Mouse (Mus musculus) kidney, postnatal 0 days (tissue): ENCODE measurements around the gene Il17ra. TPM values are rescaled to one million over a fixed set of nuclear protein-coding genes. Genes with fewer than 3 reads are reported as not detected.

Source experiments
- ATAC-seq: fragments of 200-750 bp; cut with Nextera tagmentation; replicated peaks from 2 replicates; pipeline ENCODE4 v1.8.0; 2017; ENCODE audit warnings: low read depth, moderate number of reproducible peaks, moderate TSS enrichment, moderate library complexity; ENCODE audit not compliant: low FRiP score
- DNase-seq: peaks from one replicate; pipeline ENCODE4 v3.0.0-alpha.2; 2016; ENCODE audit warnings: low spot score
- H3K27ac ChIP-seq: fragments of 300-500 bp; sonication (generic); 2 replicates; pipeline ENCODE4 v1.5.1; 2014; ENCODE audit warnings: mild to moderate bottlenecking
- H3K27me3 ChIP-seq: fragments of 300-500 bp; sonication (generic); 2 replicates; pipeline ENCODE4 v1.6.1; 2014; ENCODE audit warnings: low read length, mixed read lengths; ENCODE audit not compliant: insufficient read depth
- H3K36me3 ChIP-seq: fragments of 300-500 bp; sonication (generic); 2 replicates; pipeline ENCODE4 v1.6.1; 2014; ENCODE audit warnings: low read length, mixed read lengths; ENCODE audit not compliant: insufficient read depth
- H3K4me1 ChIP-seq: fragments of 300-500 bp; sonication (generic); replicated peaks from 2 replicates; pipeline ENCODE4 v1.6.1; 2014; ENCODE audit warnings: antibody characterized with exemption, low read length, mixed read lengths; ENCODE audit not compliant: insufficient read depth
- H3K4me2 ChIP-seq: fragments of 300-500 bp; sonication (generic); 2 replicates; pipeline ENCODE4 v1.6.1; 2014; ENCODE audit warnings: mild to moderate bottlenecking, low read length, moderate library complexity, mixed read lengths
- H3K4me3 ChIP-seq: fragments of 300-500 bp; sonication (generic); replicated peaks from 2 replicates; pipeline ENCODE4 v1.5.1; 2014; ENCODE audit warnings: low read depth, low read length
- H3K9ac ChIP-seq: fragments of 300-500 bp; sonication (generic); 2 replicates; pipeline ENCODE4 v1.6.1; 2014; ENCODE audit warnings: low read depth, low read length
- H3K9me3 ChIP-seq: fragments of 300-500 bp; sonication (generic); replicated peaks from 2 replicates; pipeline ENCODE4 v1.6.1; 2016; ENCODE audit warnings: low read length, inconsistent platforms, mixed read lengths
- CTCF ChIP-seq: IDR thresholded peaks from 2 replicates; pipeline ENCODE4 v1.5.1; 2016; ENCODE audit warnings: antibody characterized with exemption, low read depth, mild to moderate bottlenecking, moderate library complexity
- WGBS: fragments of 180-500 bp; shearing (Covaris S2); extraction: QIAGEN DNeasy Blood & Tissue Kit; methylation state at CpG from one replicate; pipeline ENCODE4 v1.1.7; 2014; 5-methylcytosine and 5-hydroxymethylcytosine counted together
- polyA plus RNA-seq: library from polyadenylated mRNA; unstranded; fragments of >200 nt; fragmentation: Nextera tagmentation; extraction: Ambion mirVana; gene quantifications from 2 replicates; pipeline ENCODE4 v1.2.1, GENCODE M21; 2015

Gene Il17ra
- polyA plus RNA-seq, 1 experiment from 2014 or later, result 3.8 TPM

DNA sequence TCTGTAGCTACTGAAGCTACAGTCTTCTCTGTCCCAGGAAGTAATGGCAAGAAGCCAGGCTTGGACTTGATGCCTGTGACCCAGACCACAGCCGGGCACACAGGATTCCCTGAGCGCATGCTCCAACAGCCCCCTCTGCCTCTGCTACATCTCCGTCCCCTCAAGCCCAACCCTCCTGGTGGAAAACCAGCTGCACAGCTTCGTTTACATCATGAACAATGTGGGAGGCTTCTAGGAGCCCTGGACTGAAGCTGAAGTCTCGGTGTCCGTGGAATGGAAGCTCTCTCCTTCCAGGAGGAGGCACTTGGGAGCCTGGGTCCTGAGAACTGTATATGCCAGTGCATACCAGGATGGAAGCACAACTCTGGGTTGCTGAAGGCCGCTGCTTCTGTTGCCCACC is 46.9 kb downstream of the Il17ra start:
- Histone ChIP-seq H3K4me2 (no peak overlapping the region), H3K9ac (no peak overlapping the region), H3K4me3 (no peak overlapping the region), H3K4me1 (no peaks in the 10 kb centered on the region), H3K27me3 (no peaks in the 10 kb centered on the region), H3K27ac (no peak overlapping the region), H3K36me3 (peaks cover 5% of the 10 kb centered on the region; the same call in 1 of the 2 replicates), H3K9me3 (no peaks in the 10 kb centered on the region)
- ATAC-seq, result no peak
- no peak for TF ChIP-seq CTCF
- WGBS, result 78% methylated on average over 7 of the region's 7 CpGs
- DNase-seq, result no peak

DNA sequence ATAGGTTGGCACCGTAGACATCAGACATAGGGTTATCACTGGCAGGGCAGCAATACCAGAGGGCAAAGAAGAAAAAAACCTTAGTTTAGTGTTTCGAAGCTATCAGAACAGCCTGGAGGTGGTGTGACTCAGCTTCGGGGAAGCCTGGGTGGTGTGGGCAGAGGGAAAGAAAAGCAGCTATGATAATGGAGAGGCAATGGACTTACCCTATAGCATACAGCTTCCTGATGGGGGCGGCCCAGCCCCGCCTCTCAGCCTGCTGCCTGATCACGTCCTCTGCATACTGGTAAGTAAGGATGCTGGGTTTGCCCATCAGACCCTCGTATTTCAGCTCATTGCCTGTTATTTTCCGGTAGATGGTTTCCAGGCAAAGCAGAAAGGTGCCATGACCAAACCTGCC is 47.4 kb downstream of the Il17ra start:
- no peak overlapping the region for H3K27ac ChIP-seq
- H3K4me2 ChIP-seq, result no peak overlapping the region
- H3K36me3 ChIP-seq, result peaks cover 8% of the 10 kb centered on the region; the same call in 1 of the 2 replicates
- no peaks in the 10 kb centered on the region for H3K27me3 ChIP-seq
- TF ChIP-seq CTCF, result no peak
- H3K4me1 ChIP-seq, result no peaks in the 10 kb centered on the region
- ATAC-seq, result no peak
- no peak for DNase-seq
- H3K4me3 ChIP-seq, result no peak overlapping the region
- H3K9me3 ChIP-seq, result no peaks in the 10 kb centered on the region
- no peak overlapping the region for H3K9ac ChIP-seq
- 85% methylated on average over 8 of the region's 8 CpGs for WGBS

DNA sequence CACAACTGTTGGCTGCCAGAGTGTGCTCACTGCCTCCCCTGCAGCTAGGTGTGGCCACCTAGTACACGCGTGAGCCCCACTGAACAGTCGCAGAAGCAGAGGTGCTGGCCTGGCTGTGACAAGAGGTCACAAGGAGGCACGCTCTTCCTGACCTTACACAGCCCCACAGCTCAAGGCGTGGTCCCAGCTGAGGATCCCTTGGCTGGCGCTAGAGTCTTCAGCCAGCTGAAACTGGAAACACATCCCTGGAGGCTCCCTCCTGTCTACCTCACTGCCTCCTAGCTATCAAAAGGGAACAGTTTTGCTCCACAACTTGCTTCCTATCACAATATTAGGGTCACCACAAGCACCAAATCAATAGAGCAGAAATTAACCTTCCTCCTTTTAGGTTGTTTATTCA is 48.2 kb downstream of the Il17ra start:
- no peak overlapping the region for H3K27ac ChIP-seq
- DNase-seq (no peak), ATAC-seq (no peak)
- no peaks in the 10 kb centered on the region for H3K9me3 ChIP-seq
- no peak overlapping the region for H3K9ac ChIP-seq
- no peaks in the 10 kb centered on the region for H3K4me1 ChIP-seq
- no peaks in the 10 kb centered on the region for H3K27me3 ChIP-seq
- no peak overlapping the region for H3K4me3 ChIP-seq
- H3K4me2 ChIP-seq, result no peak overlapping the region
- peaks cover 8% of the 10 kb centered on the region; the same call in 1 of the 2 replicates for H3K36me3 ChIP-seq
- no peak for TF ChIP-seq CTCF
- WGBS, result 77% methylated on average over 6 of the region's 6 CpGs

DNA sequence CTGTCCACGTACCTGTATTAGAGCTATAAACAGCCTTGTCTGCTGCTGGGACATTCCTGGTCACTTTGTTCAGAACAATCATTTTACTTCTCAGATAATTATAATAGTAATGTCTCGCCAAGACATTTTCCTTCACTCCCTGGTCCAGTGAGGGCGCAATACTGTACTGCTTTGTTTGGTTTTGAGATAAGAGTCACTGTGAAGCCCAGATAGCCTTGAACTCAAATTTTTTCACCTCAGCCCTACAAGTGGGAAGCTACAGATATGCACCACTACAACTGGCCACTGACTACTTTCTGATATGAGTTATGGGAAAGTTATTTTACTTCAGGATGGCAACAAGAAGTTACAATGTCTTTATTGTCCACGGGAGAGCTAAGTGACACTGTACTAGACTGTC is 53.4 kb downstream of the Il17ra start:
- Histone ChIP-seq H3K9me3 (no peaks in the 10 kb centered on the region), H3K27me3 (no peaks in the 10 kb centered on the region), H3K4me3 (no peak overlapping the region), H3K9ac (no peak overlapping the region), H3K4me1 (no peaks in the 10 kb centered on the region), H3K4me2 (no peak overlapping the region), H3K27ac (no peak overlapping the region), H3K36me3 (peaks cover 23% of the 10 kb centered on the region; the same call in 1 of the 2 replicates)
- ATAC-seq (no peak), DNase-seq (no peak)
- 94% methylated on average over 4 of the region's 4 CpGs for WGBS
- TF ChIP-seq CTCF, result no peak

DNA sequence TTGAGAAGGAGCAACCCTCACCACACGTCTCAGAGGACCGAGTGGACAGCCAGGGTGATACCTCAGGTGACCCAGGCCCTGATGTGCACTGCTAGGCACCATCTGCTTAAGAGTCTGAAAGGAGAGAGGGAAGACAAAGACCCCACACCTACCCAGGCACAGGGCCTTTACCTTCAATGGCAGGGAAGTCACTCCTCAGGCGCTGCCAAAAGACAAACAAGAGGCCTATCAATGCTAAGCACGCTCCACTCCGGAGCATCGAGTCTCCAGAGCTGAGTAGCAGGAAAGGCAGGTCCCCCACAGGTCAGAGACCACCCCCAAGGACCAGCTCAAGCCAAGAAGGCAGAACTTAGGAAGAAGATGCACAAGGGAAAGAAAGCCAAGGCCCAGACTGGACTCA is 53.8 kb downstream of the Il17ra start:
- Histone ChIP-seq H3K27me3 (no peaks in the 10 kb centered on the region), H3K36me3 (peaks cover 23% of the 10 kb centered on the region; the same call in 1 of the 2 replicates), H3K4me2 (no peak overlapping the region), H3K9ac (no peak overlapping the region), H3K4me1 (no peaks in the 10 kb centered on the region), H3K4me3 (no peak overlapping the region), H3K9me3 (no peaks in the 10 kb centered on the region), H3K27ac (no peak overlapping the region)
- DNase-seq, result no peak
- WGBS, result 85% methylated on average over 6 of the region's 6 CpGs
- ATAC-seq, result no peak
- no peak for TF ChIP-seq CTCF

DNA sequence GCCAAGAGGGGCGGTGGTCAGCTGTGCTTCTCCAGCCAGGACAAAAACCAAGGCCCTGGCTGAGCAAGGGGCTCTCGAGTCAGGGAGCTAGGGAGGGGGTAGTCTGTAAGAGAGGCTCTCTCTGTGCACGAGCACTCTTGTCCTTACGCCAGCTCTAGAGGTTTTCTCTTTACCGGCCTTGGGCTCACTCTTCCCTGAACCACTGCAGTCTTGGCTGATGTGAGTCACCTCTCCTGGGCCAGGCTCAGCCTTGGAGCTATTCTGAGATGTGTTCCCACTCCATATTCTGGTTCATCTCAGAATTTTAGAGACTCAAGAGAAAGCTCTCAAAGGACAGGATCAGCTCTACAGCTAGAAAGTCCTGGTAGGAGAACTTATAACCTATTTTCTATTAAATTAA is 54.3 kb downstream of the Il17ra start:
- WGBS, result 86% methylated on average over 5 of the region's 5 CpGs
- ATAC-seq, result no peak
- TF ChIP-seq CTCF, result no peak

DNA sequence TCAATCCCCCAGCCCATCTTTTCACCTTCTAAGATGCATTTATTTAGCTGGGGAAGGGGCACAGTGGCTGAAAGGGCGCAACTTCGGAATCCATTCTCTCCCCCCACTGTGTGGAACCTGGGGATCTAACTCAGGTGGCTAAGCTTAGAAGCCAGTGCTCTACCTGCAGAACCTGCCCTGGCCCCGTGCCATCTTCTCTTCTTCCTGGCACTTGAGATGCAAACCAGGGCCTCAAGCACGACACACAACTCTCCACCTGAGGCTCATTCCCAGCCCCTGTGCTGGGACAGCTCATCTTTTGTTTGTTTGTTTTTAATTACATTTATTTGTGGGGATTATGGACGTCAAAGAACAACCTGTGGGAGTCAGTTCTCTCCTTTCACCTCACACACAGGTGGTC is 56.6 kb downstream of the Il17ra start:
- H3K4me2 ChIP-seq, result no peak overlapping the region
- peaks cover 18% of the 10 kb centered on the region; the same call in 1 of the 2 replicates for H3K36me3 ChIP-seq
- H3K4me1 ChIP-seq, result no peaks in the 10 kb centered on the region
- DNase-seq (no peak), ATAC-seq (no peak)
- H3K27me3 ChIP-seq, result no peaks in the 10 kb centered on the region
- no peak overlapping the region for H3K27ac ChIP-seq
- H3K9ac ChIP-seq, result no peak overlapping the region
- no peak for TF ChIP-seq CTCF
- H3K4me3 ChIP-seq, result no peak overlapping the region
- WGBS, result 85% methylated on average over 5 of the region's 5 CpGs
- no peaks in the 10 kb centered on the region for H3K9me3 ChIP-seq

More for the DNA sequence above, 54.3 kb downstream of the Il17ra start:
- Histone ChIP-seq H3K4me2 (no peak overlapping the region), H3K9ac (no peak overlapping the region), H3K9me3 (no peaks in the 10 kb centered on the region), H3K4me1 (no peaks in the 10 kb centered on the region), H3K36me3 (peaks cover 23% of the 10 kb centered on the region; the same call in 1 of the 2 replicates), H3K4me3 (no peak overlapping the region), H3K27me3 (no peaks in the 10 kb centered on the region), H3K27ac (no peak overlapping the region)
- DNase-seq, result no peak
